Mouse (Mus musculus): ENCODE measurements around the gene Smdt1. TPM values are rescaled to one million over a fixed set of nuclear protein-coding genes. Genes with fewer than 3 reads are reported as not detected.

The Smdt1 gene
- polyA plus RNA-seq, 1 experiment, result 432 TPM

DNA sequence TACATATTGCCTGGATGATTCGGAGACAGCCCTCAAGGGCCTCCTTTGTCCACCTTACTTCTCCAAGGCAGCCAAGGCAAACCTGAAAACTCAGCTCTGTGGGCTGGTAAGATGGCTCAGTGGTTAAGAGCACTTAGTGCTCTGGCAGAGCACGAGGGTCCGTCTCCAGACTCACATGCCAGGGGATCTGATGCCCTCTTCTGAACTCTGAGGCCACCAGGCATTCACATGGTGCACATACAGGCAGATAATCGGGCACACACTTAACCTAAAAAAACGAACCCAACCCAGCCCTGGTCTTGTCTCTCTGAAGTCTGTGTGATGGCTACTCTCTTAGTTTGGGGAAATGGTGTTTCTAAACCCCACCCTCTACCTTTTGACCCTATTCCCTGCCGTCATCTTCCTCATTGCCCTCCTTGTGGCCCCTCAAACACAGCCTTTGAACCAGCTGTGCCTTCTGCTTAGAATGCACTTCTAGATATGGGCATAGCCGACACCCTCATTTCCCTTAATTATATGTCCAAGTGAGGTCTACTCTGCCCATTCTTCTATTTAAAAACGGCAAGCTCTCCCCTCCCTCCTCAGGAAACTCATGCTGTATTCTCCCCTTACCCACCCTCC is 985 bp downstream of the Smdt1 start:
- no peak overlapping the region for H3K4me3 ChIP-seq (ENCODE audit: insufficient read depth, low read depth, low read length)
- H3K27ac ChIP-seq (replicated peaks; ENCODE audit: low read depth, low read length), result no peak overlapping the region
- H3K4me1 ChIP-seq (ENCODE audit: control insufficient read depth, insufficient read depth, insufficient read length, low read length), result peaks cover 5% of the 10 kb centered on the region

DNA sequence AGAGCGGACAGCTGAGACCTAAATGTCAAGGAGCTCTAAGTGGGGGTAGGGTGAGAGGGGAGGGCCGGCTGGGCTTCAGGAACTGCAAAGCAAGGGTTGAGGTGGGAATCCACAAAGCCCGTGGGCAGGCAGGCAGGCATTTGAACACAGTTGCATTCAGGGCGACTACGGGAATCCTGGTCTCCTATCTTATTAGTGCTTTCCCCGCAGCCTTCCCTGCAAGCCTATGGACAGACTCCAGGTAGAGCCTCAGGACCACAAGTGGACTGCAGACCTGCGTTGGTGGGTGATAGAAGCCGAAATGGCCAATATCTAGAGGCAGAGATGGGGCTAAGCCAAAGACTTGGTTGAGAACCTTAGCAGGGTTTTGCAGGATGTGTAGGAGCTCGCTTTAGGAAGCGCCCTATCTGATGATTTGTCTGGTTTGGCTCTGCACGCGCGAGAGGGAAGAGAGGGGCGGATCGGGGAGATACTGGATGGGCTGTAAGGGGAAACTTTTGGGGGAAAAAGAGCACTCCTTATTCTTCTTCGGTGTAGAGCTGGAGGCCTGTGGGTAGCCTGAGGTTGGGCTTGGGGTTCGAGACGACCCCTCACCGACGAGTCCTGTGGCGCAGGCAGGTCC is 1.8 kb downstream of the Smdt1 start:
- peak overlapping the region; percentile 49 for H3K4me3 ChIP-seq (ENCODE audit: insufficient read depth, low read depth, low read length)
- H3K27ac ChIP-seq (replicated peaks; ENCODE audit: low read depth, low read length), result no peak overlapping the region
- peaks cover 5% of the 10 kb centered on the region for H3K4me1 ChIP-seq (ENCODE audit: control insufficient read depth, insufficient read depth, insufficient read length, low read length)

DNA sequence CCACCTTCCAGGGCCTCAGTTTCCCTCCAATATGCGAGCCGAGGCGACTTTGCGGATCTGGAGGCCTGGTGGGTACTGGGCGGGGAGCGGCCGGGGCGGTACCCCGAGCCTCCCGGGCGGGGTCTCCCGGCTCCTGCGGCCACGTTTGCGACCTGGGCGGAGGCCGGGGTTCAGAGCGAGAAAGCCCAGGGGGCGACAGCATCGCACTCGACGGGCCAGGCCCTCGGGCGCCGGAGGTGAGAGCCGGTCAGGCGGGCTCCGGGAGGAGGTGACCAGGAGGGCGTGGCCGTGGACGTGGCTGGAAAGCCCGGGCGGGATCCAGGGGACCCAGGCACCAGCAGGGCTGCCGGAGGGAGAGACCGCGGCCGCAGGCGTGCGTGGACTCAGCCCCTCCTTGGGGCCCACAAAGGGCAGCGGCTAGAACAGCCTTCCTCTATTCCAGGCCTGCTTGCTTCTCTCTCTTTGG is 2.3 kb downstream of the Smdt1 start:
- peaks cover 5% of the 10 kb centered on the region for H3K4me1 ChIP-seq (ENCODE audit: control insufficient read depth, insufficient read depth, insufficient read length, low read length)
- H3K4me3 ChIP-seq (ENCODE audit: insufficient read depth, low read depth, low read length), result peak overlapping the region; percentile 49
- no peak overlapping the region for H3K27ac ChIP-seq (replicated peaks; ENCODE audit: low read depth, low read length)

DNA sequence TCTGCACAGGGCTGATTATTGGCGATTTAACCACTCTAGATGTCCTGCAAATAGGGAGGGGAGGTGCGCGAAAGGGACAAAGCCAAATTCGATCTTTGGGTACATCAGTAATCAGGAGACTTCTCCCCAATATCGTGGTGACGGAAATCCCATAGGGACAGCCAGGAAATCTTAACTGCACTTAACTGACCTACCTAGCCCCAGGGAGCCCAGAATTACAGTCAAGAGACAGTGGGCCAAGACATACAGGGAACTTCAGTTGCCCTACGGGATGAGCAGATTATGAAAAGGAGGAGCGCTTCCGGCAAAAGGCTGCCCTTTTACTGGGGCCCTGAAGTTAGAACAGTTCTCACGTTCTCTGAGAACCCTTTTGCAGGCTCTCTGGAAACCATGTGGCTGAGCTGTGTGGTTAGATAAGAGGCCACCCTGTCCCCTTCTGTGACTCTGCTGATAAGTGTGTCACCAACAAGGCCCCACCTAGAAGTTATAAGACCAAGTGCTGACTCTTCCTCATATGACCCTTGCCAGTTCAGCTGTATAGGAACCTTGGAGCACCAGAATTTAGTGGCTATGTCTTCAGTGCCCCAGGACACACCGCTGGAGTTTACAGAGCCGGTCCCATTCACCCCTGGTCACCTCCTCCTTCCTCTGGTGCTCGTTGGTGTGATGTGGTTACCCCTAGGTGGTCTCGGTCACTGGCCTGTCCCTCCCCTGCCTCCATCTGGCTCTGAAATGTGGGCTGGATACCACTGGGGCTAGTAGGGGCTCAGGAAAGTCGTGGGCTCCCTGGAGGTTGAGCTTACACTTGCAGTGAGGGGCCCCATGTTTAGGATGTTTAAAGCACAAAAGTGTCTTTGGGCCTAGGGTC is 3.1 kb downstream of the Smdt1 start:
- peaks cover 5% of the 10 kb centered on the region for H3K4me1 ChIP-seq (ENCODE audit: control insufficient read depth, insufficient read depth, insufficient read length, low read length)
- peak overlapping the region; percentile 36 for H3K4me3 ChIP-seq (ENCODE audit: insufficient read depth, low read depth, low read length)
- peak overlapping the region; percentile 8; the same call in 1 of the 2 replicates for H3K27ac ChIP-seq (replicated peaks; ENCODE audit: low read depth, low read length)

DNA sequence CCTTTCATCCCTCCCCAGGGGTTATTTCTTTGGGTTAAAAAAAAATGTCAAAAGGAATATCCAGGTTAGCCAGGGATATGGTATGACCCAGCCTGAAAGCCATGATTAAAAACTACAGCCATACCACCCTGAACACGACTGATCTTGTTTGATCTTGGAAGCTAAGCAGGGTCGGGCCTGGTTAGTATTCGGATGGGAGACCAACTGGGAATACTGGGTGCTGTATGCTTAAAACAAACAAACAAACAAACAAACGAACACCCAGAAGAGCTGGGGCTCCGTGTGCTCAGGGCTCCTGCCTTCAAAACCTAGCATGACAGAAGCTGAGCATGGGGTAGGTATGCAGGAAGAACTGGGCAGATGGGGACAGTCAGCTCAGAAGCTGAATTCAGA is 3.8 kb downstream of the Smdt1 start:
- Histone ChIP-seq H3K4me1 (ENCODE audit: control insufficient read depth, insufficient read depth, insufficient read length, low read length) (peaks cover 10% of the 10 kb centered on the region), H3K27ac (replicated peaks; ENCODE audit: low read depth, low read length) (no peak overlapping the region), H3K4me3 (ENCODE audit: insufficient read depth, low read depth, low read length) (no peak overlapping the region)

DNA sequence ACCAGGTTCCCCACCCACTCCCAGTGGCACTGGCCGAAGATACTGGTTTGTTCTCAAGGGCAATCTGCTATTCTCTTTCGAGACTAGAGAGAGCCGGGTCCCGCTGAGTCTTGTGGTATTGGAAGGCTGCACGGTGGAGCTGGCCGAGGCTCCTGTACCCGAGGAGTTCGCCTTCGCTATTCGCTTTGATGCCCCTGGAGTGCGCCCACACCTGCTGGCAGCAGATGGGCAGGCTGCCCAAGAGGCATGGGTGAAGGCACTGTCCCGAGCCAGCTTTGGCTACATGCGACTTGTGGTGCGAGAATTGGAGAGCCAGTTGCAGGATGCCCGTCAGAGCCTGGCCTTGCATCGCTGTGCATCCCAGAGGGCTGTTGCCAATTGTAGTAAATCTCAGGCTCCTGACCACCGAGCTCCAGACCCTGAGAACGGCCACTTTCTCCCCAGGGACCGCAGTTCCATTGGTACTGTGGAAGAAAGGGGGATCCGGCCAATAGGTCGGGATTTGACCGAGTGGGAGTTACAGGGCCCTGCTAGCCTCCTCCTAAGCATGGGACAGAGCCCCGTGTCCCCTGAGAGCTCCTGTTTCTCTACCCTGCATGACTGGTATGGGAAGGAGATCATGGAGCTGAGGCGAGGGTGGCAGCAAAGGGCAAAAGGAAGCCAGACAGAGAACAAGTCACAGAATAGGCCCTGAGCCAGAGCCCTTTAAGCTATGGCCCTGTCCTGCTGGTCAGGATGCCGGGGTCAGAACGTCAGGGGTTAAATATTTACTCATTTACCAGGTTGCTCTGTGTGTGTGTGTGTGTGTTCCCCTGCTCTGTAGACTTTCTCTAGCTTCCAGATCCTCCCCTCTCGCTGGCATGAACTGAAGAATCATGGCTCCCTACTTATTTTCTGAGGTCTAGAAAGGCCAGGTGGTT is 4.9 kb downstream of the Smdt1 start:
- Histone ChIP-seq H3K4me1 (ENCODE audit: control insufficient read depth, insufficient read depth, insufficient read length, low read length) (peaks cover 8% of the 10 kb centered on the region), H3K4me3 (ENCODE audit: insufficient read depth, low read depth, low read length) (no peak overlapping the region), H3K27ac (replicated peaks; ENCODE audit: low read depth, low read length) (no peak overlapping the region)

DNA sequence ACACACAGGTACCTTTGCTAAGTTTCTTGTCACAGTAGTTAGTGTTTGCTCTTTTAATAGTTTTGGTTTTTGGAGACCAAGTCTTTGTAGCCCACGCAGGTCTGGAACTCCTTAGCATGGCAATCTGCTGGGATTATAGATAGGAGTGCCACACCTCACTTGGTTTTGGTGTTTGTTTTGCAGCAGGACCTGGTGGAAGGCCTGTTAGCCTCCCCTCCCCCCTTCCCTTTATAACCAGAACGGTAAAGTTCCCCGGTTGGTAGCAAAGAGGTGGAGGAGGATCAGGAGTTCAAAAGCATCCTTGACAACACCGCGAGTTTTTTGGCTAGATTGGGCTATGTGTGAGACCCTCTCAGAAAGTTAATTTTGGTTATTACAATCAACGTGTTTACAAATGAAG is 6.2 kb downstream of the Smdt1 start:
- peaks cover 8% of the 10 kb centered on the region for H3K4me1 ChIP-seq (ENCODE audit: control insufficient read depth, insufficient read depth, insufficient read length, low read length)
- no peak overlapping the region for H3K4me3 ChIP-seq (ENCODE audit: insufficient read depth, low read depth, low read length)
- H3K27ac ChIP-seq (replicated peaks; ENCODE audit: low read depth, low read length), result no peak overlapping the region

DNA sequence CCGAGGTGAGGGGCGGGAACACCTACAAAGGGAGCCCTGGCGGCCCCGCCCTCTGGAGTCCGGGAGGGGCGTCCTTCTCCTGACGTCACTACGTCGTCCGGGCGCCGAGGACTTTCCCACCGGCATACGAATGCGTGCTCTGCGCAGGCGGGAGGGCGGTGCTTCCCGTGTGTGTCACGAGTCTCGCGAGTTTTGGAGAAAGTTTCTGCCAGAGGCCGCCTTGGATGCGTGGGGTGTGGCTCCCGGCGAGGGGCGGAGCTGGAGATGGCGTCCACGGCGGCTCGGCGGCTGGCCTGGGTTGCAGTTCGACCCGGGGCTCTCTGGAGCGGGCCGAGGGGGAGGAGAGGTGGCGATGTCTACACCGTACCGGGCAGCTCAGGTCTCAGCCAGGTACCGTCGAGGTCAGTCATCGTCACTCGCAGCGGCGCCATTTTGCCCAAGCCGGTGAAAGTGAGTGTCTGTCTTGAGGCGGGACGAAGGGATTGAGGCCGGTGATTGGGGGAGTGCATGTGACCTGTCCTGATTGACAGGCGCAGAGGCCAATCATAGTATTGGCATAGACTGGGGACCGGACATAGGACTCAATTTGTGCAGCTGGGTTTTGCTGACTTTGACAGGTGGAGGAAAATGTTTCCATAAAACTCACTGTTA is 7.2 kb downstream of the Smdt1 start:
- Histone ChIP-seq H3K4me1 (ENCODE audit: control insufficient read depth, insufficient read depth, insufficient read length, low read length) (peaks cover 8% of the 10 kb centered on the region), H3K4me3 (ENCODE audit: insufficient read depth, low read depth, low read length) (peak overlapping the region; percentile 83), H3K27ac (replicated peaks; ENCODE audit: low read depth, low read length) (peak overlapping the region; percentile 95)

DNA sequence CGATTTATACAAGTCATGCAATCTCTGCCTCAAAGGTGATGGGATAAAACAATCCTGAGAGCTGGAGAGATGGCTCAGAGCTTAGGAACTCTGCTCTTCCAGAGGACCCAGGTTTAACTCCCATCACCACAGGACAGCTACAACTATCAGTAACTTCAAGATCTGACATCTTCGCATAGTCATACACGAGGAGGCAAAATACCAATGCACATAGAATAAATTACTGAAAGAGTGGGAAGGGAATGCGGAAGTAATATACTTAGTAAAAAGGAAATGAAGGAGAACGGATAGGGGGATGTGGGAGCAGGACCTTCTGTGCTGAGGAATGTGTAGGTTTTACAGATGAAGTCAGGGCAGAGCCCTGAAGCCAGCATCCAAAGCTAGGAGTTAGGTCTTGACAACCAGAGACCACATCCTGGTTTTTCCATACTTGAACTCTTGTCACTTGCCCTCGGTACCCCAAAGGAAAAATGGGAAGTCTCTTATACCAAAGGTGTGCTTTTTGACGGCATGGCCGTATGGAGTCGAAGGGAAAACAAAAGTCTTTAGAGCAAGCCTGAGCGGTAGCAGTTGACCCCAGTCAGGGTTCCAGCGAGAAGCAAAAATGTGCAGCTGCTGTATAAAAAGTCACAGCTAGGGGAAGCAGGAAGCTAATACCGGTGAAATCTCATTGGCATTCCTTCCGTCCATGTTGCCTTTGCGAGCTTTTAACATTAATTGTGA is 8.0 kb downstream of the Smdt1 start:
- peaks cover 8% of the 10 kb centered on the region for H3K4me1 ChIP-seq (ENCODE audit: control insufficient read depth, insufficient read depth, insufficient read length, low read length)
- H3K27ac ChIP-seq (replicated peaks; ENCODE audit: low read depth, low read length), result peak overlapping the region; percentile 63
- H3K4me3 ChIP-seq (ENCODE audit: insufficient read depth, low read depth, low read length), result peak overlapping the region; percentile 70

DNA sequence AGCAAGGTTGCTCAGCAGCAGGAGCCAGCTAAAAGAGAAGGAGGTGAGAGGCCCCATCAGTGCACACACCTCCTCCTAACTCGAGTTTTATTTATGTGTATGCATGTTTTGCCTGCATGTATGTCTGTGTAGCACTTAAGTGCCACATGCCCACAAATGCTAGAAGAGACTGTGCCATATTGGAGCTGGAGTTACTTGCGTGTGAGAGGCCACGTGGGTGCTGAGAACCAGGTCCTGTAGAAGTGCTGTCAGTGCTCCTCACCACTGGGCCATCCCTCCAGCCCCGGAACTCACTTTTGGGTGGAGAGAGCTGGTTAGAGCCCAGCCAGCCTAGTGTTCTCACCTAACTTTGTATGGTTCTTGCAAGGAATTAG is 8.5 kb downstream of the Smdt1 start:
- peak overlapping the region; percentile 70 for H3K4me3 ChIP-seq (ENCODE audit: insufficient read depth, low read depth, low read length)
- peaks cover 8% of the 10 kb centered on the region for H3K4me1 ChIP-seq (ENCODE audit: control insufficient read depth, insufficient read depth, insufficient read length, low read length)
- H3K27ac ChIP-seq (replicated peaks; ENCODE audit: low read depth, low read length), result peak overlapping the region; percentile 6; the same call in 1 of the 2 replicates

DNA sequence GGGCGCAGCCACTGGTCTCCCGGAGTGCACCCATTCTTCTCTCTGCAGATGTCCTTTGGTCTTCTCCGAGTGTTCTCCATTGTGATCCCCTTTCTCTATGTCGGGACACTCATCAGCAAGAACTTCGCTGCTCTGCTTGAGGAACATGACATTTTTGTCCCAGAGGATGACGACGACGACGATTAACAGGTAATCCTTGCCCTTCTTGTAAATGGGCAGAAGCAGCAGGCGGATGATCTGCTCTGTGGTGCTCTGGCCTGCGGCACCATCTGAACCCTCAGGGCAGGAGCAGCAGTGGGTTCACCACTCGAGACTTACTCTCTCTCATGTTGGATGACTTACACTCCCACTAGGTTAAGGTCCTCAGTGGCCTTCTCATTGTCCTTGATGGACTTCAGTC is 9.1 kb downstream of the Smdt1 start:
- Histone ChIP-seq H3K27ac (replicated peaks; ENCODE audit: low read depth, low read length) (no peak overlapping the region), H3K4me3 (ENCODE audit: insufficient read depth, low read depth, low read length) (no peak overlapping the region), H3K4me1 (ENCODE audit: control insufficient read depth, insufficient read depth, insufficient read length, low read length) (peaks cover 8% of the 10 kb centered on the region)

DNA sequence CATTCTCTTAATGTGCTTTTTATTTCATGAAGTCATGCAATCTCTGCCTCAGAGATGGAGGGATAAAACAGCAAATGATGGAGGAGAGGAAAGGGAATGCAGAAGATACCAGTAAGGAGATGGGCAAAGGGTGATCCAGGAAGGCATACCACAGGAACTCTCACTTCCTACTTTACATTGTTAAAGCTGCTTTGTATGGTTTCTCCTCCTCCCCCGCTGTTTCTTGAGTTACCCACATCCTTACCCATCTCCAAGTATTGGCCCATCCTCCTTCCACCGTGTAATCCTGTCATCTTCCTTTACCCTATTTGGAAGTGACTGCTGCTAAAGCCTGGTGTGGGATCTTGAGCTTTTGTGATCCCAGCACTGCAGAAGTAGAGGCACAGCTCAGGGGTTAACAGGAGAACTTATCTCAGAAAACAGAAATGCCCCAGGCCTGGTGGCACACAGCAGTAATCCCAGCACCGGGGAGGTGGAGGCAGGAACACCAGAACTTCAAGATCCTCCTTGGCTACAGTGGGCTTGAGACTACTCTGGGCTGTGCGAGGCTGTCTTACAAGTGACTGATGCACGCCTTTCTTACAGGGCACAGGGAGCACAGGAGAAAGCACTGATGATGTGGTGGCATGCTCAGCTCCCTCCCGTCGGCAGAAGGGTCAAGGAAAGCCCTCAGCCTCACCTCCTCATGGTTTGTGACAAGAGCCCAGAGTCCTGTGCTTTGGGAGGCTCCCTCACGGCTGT is 9.7 kb downstream of the Smdt1 start:
- Histone ChIP-seq H3K27ac (replicated peaks; ENCODE audit: low read depth, low read length) (peak overlapping the region; percentile 27; the same call in 1 of the 2 replicates), H3K4me3 (ENCODE audit: insufficient read depth, low read depth, low read length) (no peak overlapping the region), H3K4me1 (ENCODE audit: control insufficient read depth, insufficient read depth, insufficient read length, low read length) (peaks cover 8% of the 10 kb centered on the region)

DNA sequence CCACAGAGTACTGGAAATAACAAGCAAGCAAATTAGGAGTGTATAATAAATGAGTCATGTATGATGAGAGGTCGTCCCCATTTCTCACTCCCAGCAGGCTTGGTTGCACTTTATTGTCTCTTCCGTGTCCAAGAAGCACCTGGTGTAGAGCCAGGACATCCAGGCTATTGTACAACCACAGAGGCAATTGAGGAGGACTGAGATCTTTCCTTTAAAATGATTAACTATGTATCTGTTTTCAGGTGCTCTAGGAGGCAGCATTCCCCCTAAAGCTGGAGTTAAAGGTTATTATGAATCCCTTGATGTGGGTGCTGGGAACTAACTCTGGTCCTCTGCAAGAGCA is 10.2 kb downstream of the Smdt1 start:
- Histone ChIP-seq H3K4me1 (ENCODE audit: control insufficient read depth, insufficient read depth, insufficient read length, low read length) (peaks cover 8% of the 10 kb centered on the region), H3K27ac (replicated peaks; ENCODE audit: low read depth, low read length) (peak overlapping the region; percentile 27; the same call in 1 of the 2 replicates), H3K4me3 (ENCODE audit: insufficient read depth, low read depth, low read length) (no peak overlapping the region)
